Comparison of ENCODE assay signal across 10 mouse cellular contexts in the genomic region with DNA sequence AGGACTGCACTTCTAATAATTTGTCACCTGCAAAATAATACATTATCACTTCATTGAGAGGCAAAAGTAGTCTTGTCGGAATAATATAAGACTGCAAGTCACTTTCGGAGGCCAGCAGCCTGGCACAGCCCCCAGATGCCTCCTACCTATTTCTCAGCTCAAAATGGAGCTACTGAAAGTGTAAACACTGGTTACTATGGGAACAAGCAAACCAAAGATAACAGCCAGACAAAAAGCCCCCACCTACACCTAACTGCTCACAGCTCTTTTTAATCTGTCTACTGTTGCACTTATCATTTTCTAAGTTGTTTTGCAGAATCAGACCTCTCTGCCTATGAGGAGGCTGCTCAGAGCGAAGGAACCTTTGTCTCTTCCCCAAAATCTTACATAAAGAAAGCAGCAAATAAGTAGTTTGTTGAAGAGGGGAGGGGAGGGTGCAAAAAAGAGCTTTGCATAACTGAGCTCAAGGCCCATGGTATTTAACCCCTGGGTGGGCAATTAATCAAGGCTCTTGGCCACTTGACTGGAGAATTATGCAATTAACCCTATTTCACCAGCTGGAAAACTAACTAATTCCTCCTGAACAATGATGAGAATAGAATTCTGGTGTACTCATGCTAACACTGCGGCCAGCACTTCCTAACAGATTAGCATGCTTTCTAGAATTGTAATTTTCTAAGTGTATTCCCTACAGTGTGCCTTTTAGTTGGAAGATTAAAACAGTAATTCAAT.
A peak's percentile ranks its signal among the peaks of the same experiment; 100 is the strongest.
DNase-seq lines count a peak whose midpoint lies in the region.
"Had no signal": no experiment of that assay in that cellular context is flagged by ENCODE, and none has a peak within 500 bp of the region (broad histone marks: within the 10 kb centered on the region; RNA-seq: fewer than 3 reads in every experiment).

No protein-coding gene starts in this region.

- DNase-seq in embryo, embryonic 10.5 days (ENCODE audit: low spot score), result peak; percentile 35
- DNase-seq in embryo, embryonic 9.5 days (ENCODE audit: extremely low spot score), result no peak
- peak; percentile 82 for DNase-seq in right cerebral cortex, adult 18-20 months
- no peak for DNase-seq in right cerebral cortex, postnatal 4 days
- DNase-seq in left cerebral cortex, adult 9 months (ENCODE audit: low spot score in 2 of 2), result peak; percentile 81 to 84
- no peak for DNase-seq in thymus, adult 18-20 months
- DNase-seq in kidney, postnatal 25 days, result no peak
- DNase-seq in urinary bladder, postnatal 4 days (ENCODE audit: low spot score in 2 of 2), result no peak
- DNase-seq: cerebellum, adult 9-11 months; thymus, postnatal 36 days had no signal

Comparison
In these comparisons a context has a peak if more than half of its experiments do, and no peak if none do; other contexts are left out.
1. DNase-seq: peak in embryo, embryonic 10.5 days (single experiment), right cerebral cortex, adult 18-20 months (single experiment) and left cerebral cortex, adult 9 months (2 of 2); none in embryo, embryonic 9.5 days (single experiment), right cerebral cortex, postnatal 4 days (single experiment), thymus, adult 18-20 months (0 of 2), kidney, postnatal 25 days (0 of 2) and urinary bladder, postnatal 4 days (0 of 2).